Mouse (Mus musculus) CH12.LX (cell line): ENCODE results near the gene Uhrf1bp1. TPM values are rescaled to one million over a fixed set of nuclear protein-coding genes. Genes with fewer than 3 reads are reported as not detected.

Experiments used
- DNase-seq: peaks from one replicate; pipeline ENCODE4 v3.0.0-alpha.2; 2013; ENCODE audit errors: extremely low read depth
- H3K27ac ChIP-seq: 2 replicates; pipeline ENCODE4 v1.5.1; 2012; ENCODE audit warnings: low read depth, mild to moderate bottlenecking, control low read depth, moderate library complexity; ENCODE audit not compliant: insufficient read depth
- H3K27me3 ChIP-seq: replicated peaks from 2 replicates; pipeline ENCODE3; 2012; ENCODE audit warnings: inconsistent platforms
- H3K36me3 ChIP-seq, 2 experiments: replicated peaks in 1 of 2; 2 replicates each; pipeline versions ENCODE3 to v1.6.1; 2012; ENCODE audit warnings: inconsistent platforms in 1 of 2, low read length in 1 of 2, mild to moderate bottlenecking in 1 of 2, mixed read lengths in 1 of 2, moderate library complexity in 1 of 2; ENCODE audit not compliant: control insufficient read depth in 1 of 2, insufficient read depth in 1 of 2
- H3K4me1 ChIP-seq, 2 experiments: 2 replicates each; pipeline ENCODE4 v1.6.1; 2012; ENCODE audit warnings: inconsistent platforms in 1 of 2, moderate library complexity in 1 of 2; ENCODE audit not compliant: insufficient read depth in 2 of 2, control insufficient read depth in 1 of 2
- H3K4me2 ChIP-seq: 2 replicates; pipeline ENCODE4 v1.6.1; 2012; ENCODE audit warnings: low read depth, mild to moderate bottlenecking, control low read depth; ENCODE audit not compliant: poor library complexity, insufficient read depth, severe bottlenecking
- H3K4me3 ChIP-seq, 3 experiments: fragments of 150-350 bp in 1 of 3; sonication (generic) in 1 of 3; replicated peaks in 1 of 3; 2 replicates each; pipeline versions ENCODE3 to v1.5.1; 2011 to 2012; ENCODE audit warnings: low read depth in 2 of 3, low read length in 2 of 3, mild to moderate bottlenecking in 2 of 3, moderate library complexity in 2 of 3, control low read depth in 1 of 3, improper control_type of control experiment in 1 of 3, inconsistent platforms in 1 of 3, mixed read lengths in 1 of 3; ENCODE audit not compliant: poor library complexity in 1 of 3
- H3K79me2 ChIP-seq: replicated peaks from 2 replicates; pipeline ENCODE4 v1.6.1; 2012; ENCODE audit warnings: mild to moderate bottlenecking, moderate library complexity; ENCODE audit not compliant: control insufficient read depth, poor library complexity, insufficient read depth, severe bottlenecking; ENCODE audit errors: extremely low read depth
- H3K9ac ChIP-seq: 2 replicates; pipeline ENCODE4 v1.6.1; 2012; ENCODE audit warnings: low read depth, mild to moderate bottlenecking, control low read depth, moderate library complexity; ENCODE audit not compliant: insufficient read depth
- H3K9me3 ChIP-seq: replicated peaks from 2 replicates; pipeline ENCODE3; 2012; ENCODE audit warnings: low read length, inconsistent platforms, mixed read lengths
- BHLHE40 ChIP-seq: IDR thresholded peaks from 2 replicates; pipeline ENCODE4 v1.6.1; 2011; ENCODE audit warnings: mild to moderate bottlenecking, low read depth, low read length, improper control_type of control experiment
- CHD2 ChIP-seq: IDR thresholded peaks from 2 replicates; pipeline ENCODE4 v1.6.1; 2011; ENCODE audit warnings: low read length, improper control_type of control experiment
- JUN ChIP-seq: IDR thresholded peaks from 2 replicates; pipeline ENCODE4 v1.6.1; 2011; ENCODE audit warnings: low read depth, mild to moderate bottlenecking, low read length, improper control_type of control experiment, moderate library complexity; ENCODE audit not compliant: insufficient read depth
- MAZ ChIP-seq: IDR thresholded peaks from 2 replicates; pipeline ENCODE4 v1.6.1; 2012; ENCODE audit warnings: low read depth, mild to moderate bottlenecking, inconsistent platforms, low read length, improper control_type of control experiment, moderate library complexity
- MXI1 ChIP-seq: IDR thresholded peaks from 2 replicates; pipeline ENCODE4 v1.6.1; 2011; ENCODE audit warnings: mild to moderate bottlenecking, low read depth, low read length, improper control_type of control experiment
- NELFE ChIP-seq: IDR thresholded peaks from 2 replicates; pipeline ENCODE4 v1.6.1; 2011; ENCODE audit warnings: low read depth, low read length, improper control_type of control experiment
- NRF1 ChIP-seq: IDR thresholded peaks from 2 replicates; pipeline ENCODE4 v1.6.1; 2014; ENCODE audit warnings: low read depth, mild to moderate bottlenecking, inconsistent platforms, low read length, improper control_type of control experiment, moderate library complexity
- POLR2A ChIP-seq: IDR thresholded peaks from 2 replicates; pipeline ENCODE4 v1.6.1; 2011; ENCODE audit warnings: low read depth, mild to moderate bottlenecking, improper control_type of control experiment, low read length
- SIN3A ChIP-seq: IDR thresholded peaks from 2 replicates; pipeline ENCODE4 v1.6.1; 2012; ENCODE audit warnings: low read length, improper control_type of control experiment, inconsistent platforms
- TCF12 ChIP-seq: IDR thresholded peaks from 2 replicates; pipeline ENCODE4 v1.6.1; 2014; ENCODE audit warnings: low read depth, mild to moderate bottlenecking, inconsistent platforms, low read length, improper control_type of control experiment
- UBTF ChIP-seq: IDR thresholded peaks from 2 replicates; pipeline ENCODE4 v1.6.1; 2012; ENCODE audit warnings: low read depth, mild to moderate bottlenecking, inconsistent platforms, low read length, improper control_type of control experiment, moderate library complexity
- ZC3H11A ChIP-seq: IDR thresholded peaks from 2 replicates; pipeline ENCODE4 v1.6.1; 2012; ENCODE audit warnings: low read depth, mild to moderate bottlenecking, inconsistent platforms, low read length, improper control_type of control experiment
- ZMIZ1 ChIP-seq: IDR thresholded peaks from 2 replicates; pipeline ENCODE4 v1.6.1; 2012; ENCODE audit warnings: low read depth, mild to moderate bottlenecking, inconsistent platforms, low read length, improper control_type of control experiment
- dilution Hi-C: fragments of 300-500 bp; cut with MboI; formaldehyde crosslinking; loops from 2 replicates; pipeline ENCODE4 v1.14.3; 2020; ENCODE audit warnings: low sequenced_read_pairs; ENCODE audit not compliant: extremely low pct_unique_long_range_greater_than_20kb, extremely low pct_ligation_motif_present
- in situ Hi-C: fragments of 300-500 bp; cut with MboI; formaldehyde crosslinking; loops from 3 replicates; pipeline ENCODE4 v1.14.3; 2019; ENCODE audit warnings: low sequenced_read_pairs, low pct_ligation_motif_present, low pct_unique_long_range_greater_than_20kb, mixed read lengths
- polyA plus RNA-seq: library from polyadenylated mRNA; unstranded; fragments of >175 nt; gene quantifications from 2 replicates; pipeline ENCODE4 v1.2.1, GENCODE M21; 2012; ENCODE audit warnings: low read depth; ENCODE audit not compliant: insufficient read length
- total RNA-seq, 2 experiments: library from RNA; depleted of rRNA; stranded (reverse); fragments of 300-350 nt in 1 of 2; fragments of >200 nt in 1 of 2; gene quantifications; 2 replicates each; pipeline ENCODE4 v1.2.3; 2012 to 2014

Gene Uhrf1bp1
- total RNA-seq (2012; rRNA removed) (9.8 and 13.1 TPM in 2 replicates), total RNA-seq (2014; rRNA removed) (5.7 and 6.0 TPM in 2 replicates), polyA plus RNA-seq (12.2 and 13.6 TPM in 2 replicates)

DNA sequence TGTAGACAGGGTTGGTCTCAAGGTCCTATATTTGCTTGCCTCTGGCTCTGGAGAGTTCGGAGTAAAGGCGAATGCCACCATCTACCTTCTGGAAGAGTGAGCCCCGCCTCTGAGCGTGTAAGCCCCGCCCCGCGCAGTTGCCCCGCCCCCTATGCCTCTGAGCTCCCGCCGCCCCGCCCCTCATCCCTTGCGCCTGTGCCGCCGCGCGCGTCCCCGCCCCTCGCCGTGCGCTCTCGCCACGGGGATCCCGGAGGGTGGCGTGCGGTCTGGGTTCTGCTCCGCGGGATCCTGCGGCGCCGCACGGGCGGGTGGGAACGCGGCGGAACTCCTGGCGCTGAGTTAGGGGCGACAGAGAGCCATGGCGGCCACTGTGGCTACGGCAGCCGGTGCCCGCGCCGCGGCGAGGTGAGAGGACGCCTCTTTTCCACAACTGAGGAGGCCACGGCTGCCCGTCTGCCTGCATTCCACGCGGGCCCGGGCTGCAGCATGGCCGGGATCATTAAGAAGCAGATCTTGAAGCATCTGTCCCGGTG, at the start of gene Uhrf1bp1:
TSS of gene Uhrf1bp1 (plus strand) at position 177 of the 533 bp plus-strand sequence.
- in situ Hi-C loops: no loop called here
- dilution Hi-C loops: no loop called here
- peak; percentile 73 for DNase-seq

DNA sequence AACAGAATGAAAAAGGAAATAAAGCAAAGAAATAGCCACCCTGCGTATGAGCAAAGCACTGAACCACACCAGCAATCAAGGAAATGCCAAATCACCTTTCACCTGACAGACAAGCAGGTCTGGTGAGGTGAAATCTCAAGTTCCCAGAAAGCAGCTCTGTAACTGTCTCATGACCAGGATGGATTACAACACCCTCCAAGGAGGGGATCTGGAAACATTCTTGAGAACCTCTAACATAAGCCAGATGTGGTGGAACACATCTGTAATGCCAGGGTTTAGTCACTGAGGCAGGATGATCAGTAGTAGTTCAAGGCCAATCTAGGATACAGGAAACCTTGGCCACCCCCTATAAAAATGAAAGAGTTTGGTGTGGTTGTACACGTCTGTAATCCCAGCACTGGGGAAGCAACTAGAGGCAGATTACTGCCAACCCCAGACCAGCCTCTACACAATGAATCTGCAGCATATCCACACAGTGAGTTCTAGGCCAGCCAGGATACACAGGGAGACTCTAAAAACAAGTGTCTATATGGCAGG, 48.6 kb upstream of the Uhrf1bp1 start:
- no peak for DNase-seq
- H3K4me1 ChIP-seq: peaks cover 0 to 13% of the 10 kb centered on the region in 2 experiments; a peak in 1 of 4 replicates
- H3K4me3 ChIP-seq: no peak overlapping the region
- no peak for TF ChIP-seq ZC3H11A
- dilution Hi-C loops (no loop called here), in situ Hi-C loops (no loop called here)
- H3K79me2 ChIP-seq: peaks cover 59% of the 10 kb centered on the region
- no peaks in the 10 kb centered on the region for H3K9me3 ChIP-seq
- no peak overlapping the region for H3K4me2 ChIP-seq
- H3K27me3 ChIP-seq: no peaks in the 10 kb centered on the region
- H3K9ac ChIP-seq: no peak overlapping the region
- no peak overlapping the region for H3K27ac ChIP-seq
- peaks cover 0 to 63% of the 10 kb centered on the region in 2 experiments for H3K36me3 ChIP-seq

More for the DNA sequence above, at the start of gene Uhrf1bp1:
- no peaks in the 10 kb centered on the region for H3K27me3 ChIP-seq
- no peak within 1 kb of the TSS; the same call in 1 of the 2 replicates for H3K27ac ChIP-seq
- no peaks in the 10 kb centered on the region for H3K9me3 ChIP-seq
- peak within 1 kb of the TSS; percentile 82 for H3K9ac ChIP-seq
- 0 out of 2 replicates have a peak, but pooled peaks cover 11% of the 10 kb centered on the region for H3K79me2 ChIP-seq
- TF ChIP-seq NELFE: peak; percentile 42; the same call in 1 of the 2 replicates
- peak; percentile 77 for TF ChIP-seq NRF1
- TF ChIP-seq ZC3H11A: no peak
- TF ChIP-seq JUN: no peak
- TF ChIP-seq POLR2A: peak; percentile 71
- TF ChIP-seq BHLHE40: peak; percentile 51
- no peak; the same call in 1 of the 2 replicates for TF ChIP-seq UBTF
- TF ChIP-seq SIN3A: no peak
- 0 out of 2 replicates have a peak, but pooled peaks have one; percentile 17 for TF ChIP-seq TCF12
- peak; percentile 40; the same call in 1 of the 2 replicates for TF ChIP-seq MAZ
- TF ChIP-seq CHD2: no peak
- peak; percentile 62; the same call in 1 of the 2 replicates for TF ChIP-seq ZMIZ1
- TF ChIP-seq MXI1: peak; percentile 85
- H3K4me2 ChIP-seq: peak within 1 kb of the TSS; percentile 57
- peaks cover 5 to 26% of the 10 kb centered on the region in 2 experiments for H3K4me1 ChIP-seq
- peaks cover 13 to 39% of the 10 kb centered on the region in 2 experiments for H3K36me3 ChIP-seq
- H3K4me3 ChIP-seq: peak within 1 kb of the TSS; percentile 81 to 99 (median 90)
